Mouse (Mus musculus): ENCODE data around the gene Syngap1.
A peak's percentile ranks its signal among the peaks of the same experiment; 100 is the strongest.
"Not testable (repeated sequence)": the region's sequence is repeated elsewhere in the genome, so short reads cannot be mapped to it uniquely, and the experiment has no call there.

The Syngap1 gene

GRCm38 (mm10) chr17:26941031-26941789, at the start of gene Syngap1:
Gene Syngap1 (plus strand): TSS chr17:26941253.
- DNase-seq (ENCODE audit: low spot score), result no peak

- no peak for DNase-seq (ENCODE audit: low spot score)
These were observed 48.2 kb upstream of the Syngap1 start for GRCm38 (mm10) chr17:26892635-26893375.

- no peak for DNase-seq (ENCODE audit: low spot score)
These were observed 47.6 kb upstream of the Syngap1 start for GRCm38 (mm10) chr17:26893492-26893891.

- no peak for DNase-seq (ENCODE audit: low spot score)
These were observed 46.7 kb upstream of the Syngap1 start for GRCm38 (mm10) chr17:26894342-26894741.

- DNase-seq (ENCODE audit: low spot score), result peak; percentile 70
These were observed 45.5 kb upstream of the Syngap1 start for GRCm38 (mm10) chr17:26895578-26895977.

- DNase-seq (ENCODE audit: low spot score), result no peak
These were observed 40.1 kb upstream of the Syngap1 start for GRCm38 (mm10) chr17:26900916-26901315.

- DNase-seq (ENCODE audit: low spot score), result no peak
These were observed 36.7 kb upstream of the Syngap1 start for GRCm38 (mm10) chr17:26904320-26904719.

GRCm38 (mm10) chr17:26907506-26907905, 33.5 kb upstream of the Syngap1 start:
- not testable (repeated sequence) for DNase-seq (ENCODE audit: low spot score)

- no peak for DNase-seq (ENCODE audit: low spot score)
These were observed 25.8 kb upstream of the Syngap1 start for GRCm38 (mm10) chr17:26915248-26915647.

GRCm38 (mm10) chr17:26916711-26917482, 24.2 kb upstream of the Syngap1 start, which contains the start of gene Kifc5b:
Gene Kifc5b (plus strand): TSS chr17:26917091.
- peak; percentile 99 for DNase-seq (ENCODE audit: low spot score)

GRCm38 (mm10) chr17:26917560-26917959, 23.5 kb upstream of the Syngap1 start:
- not testable (repeated sequence) for DNase-seq (ENCODE audit: low spot score)

- no peak for DNase-seq (ENCODE audit: low spot score)
These were observed 22.7 kb upstream of the Syngap1 start for GRCm38 (mm10) chr17:26918343-26918742.

- not testable (repeated sequence) for DNase-seq (ENCODE audit: low spot score)
These were observed 21.5 kb upstream of the Syngap1 start for GRCm38 (mm10) chr17:26919516-26919915.

GRCm38 (mm10) chr17:26922368-26922767, 18.7 kb upstream of the Syngap1 start:
- DNase-seq (ENCODE audit: low spot score), result not testable (repeated sequence)

GRCm38 (mm10) chr17:26925414-26925813, 15.6 kb upstream of the Syngap1 start:
- DNase-seq (ENCODE audit: low spot score), result not testable (repeated sequence)

GRCm38 (mm10) chr17:26931795-26932194, 9.3 kb upstream of the Syngap1 start:
- not testable (repeated sequence) for DNase-seq (ENCODE audit: low spot score)

GRCm38 (mm10) chr17:26932839-26933398, 8.1 kb upstream of the Syngap1 start, which contains the start of gene Phf1:
Gene Phf1 (plus strand): TSS chr17:26933052.
- DNase-seq (ENCODE audit: low spot score), result peak; percentile 90

GRCm38 (mm10) chr17:26933419-26933818, 7.6 kb upstream of the Syngap1 start:
- no peak for DNase-seq (ENCODE audit: low spot score)

GRCm38 (mm10) chr17:26933885-26934827, 6.9 kb upstream of the Syngap1 start:
- DNase-seq (ENCODE audit: low spot score), result no peak

- no peak for DNase-seq (ENCODE audit: low spot score)
These were observed 6.0 kb upstream of the Syngap1 start for GRCm38 (mm10) chr17:26935027-26935426.

GRCm38 (mm10) chr17:26936453-26936852, 4.6 kb upstream of the Syngap1 start:
- no peak for DNase-seq (ENCODE audit: low spot score)

Data from c-Kit-positive CD71-positive TER-119-positive erythroid progenitor cells, embryonic 14.5 days (primary cell).